Mouse (Mus musculus): ENCODE data around the gene Akt1.

The Akt1 gene

GRCm38 (mm10) chr12:112683351-112683750, 8.7 kb upstream of the Akt1 start:
- no peak for DNase-seq

- DNase-seq = peak in 1 of 2 experiments; percentile 49
Measured at GRCm38 (mm10) chr12:112679027-112679996, 4.6 kb upstream of the Akt1 start.

GRCm38 (mm10) chr12:112678555-112679026, 3.9 kb upstream of the Akt1 start, which contains the start of gene Zbtb42:
Gene Zbtb42 (plus strand): TSS chr12:112678828.
- DNase-seq = peak; percentile 38 to 57

- DNase-seq = no peak
Measured at GRCm38 (mm10) chr12:112677943-112678554, 3.4 kb upstream of the Akt1 start.

GRCm38 (mm10) chr12:112677076-112677475, 2.4 kb upstream of the Akt1 start:
- no peak for DNase-seq

- peak; percentile 66 to 83 for DNase-seq
Measured at GRCm38 (mm10) chr12:112675245-112676035, 756 bp upstream of the Akt1 start.

GRCm38 (mm10) chr12:112673576-112674091, 1.1 kb downstream of the Akt1 start:
- peak in 1 of 2 experiments; percentile 47 for DNase-seq

GRCm38 (mm10) chr12:112672744-112673575, 1.7 kb downstream of the Akt1 start:
- DNase-seq = peak in 1 of 2 experiments; percentile 26

- no peak for DNase-seq
Measured at GRCm38 (mm10) chr12:112671891-112672290, 2.8 kb downstream of the Akt1 start.

- no peak for DNase-seq
Measured at GRCm38 (mm10) chr12:112670718-112671393, 3.8 kb downstream of the Akt1 start.

GRCm38 (mm10) chr12:112667619-112668297, 6.9 kb downstream of the Akt1 start:
- no peak for DNase-seq

- DNase-seq = no peak
Measured at GRCm38 (mm10) chr12:112665881-112666544, 8.7 kb downstream of the Akt1 start.

GRCm38 (mm10) chr12:112665445-112665844, 9.2 kb downstream of the Akt1 start:
- no peak for DNase-seq

GRCm38 (mm10) chr12:112664656-112665055, 10.0 kb downstream of the Akt1 start:
- no peak for DNase-seq

GRCm38 (mm10) chr12:112664124-112664523, 10.6 kb downstream of the Akt1 start:
- no peak for DNase-seq

GRCm38 (mm10) chr12:112663716-112664115, 11.0 kb downstream of the Akt1 start:
- no peak for DNase-seq

GRCm38 (mm10) chr12:112663303-112663702, 11.4 kb downstream of the Akt1 start:
- DNase-seq = no peak

GRCm38 (mm10) chr12:112661851-112662250, 12.8 kb downstream of the Akt1 start:
- no peak for DNase-seq

GRCm38 (mm10) chr12:112661327-112661605, 13.4 kb downstream of the Akt1 start:
- no peak for DNase-seq

Measured in spleen, adult 18-20 months (tissue).